12 mouse cellular contexts compared by ENCODE assay signal in the genomic region with DNA sequence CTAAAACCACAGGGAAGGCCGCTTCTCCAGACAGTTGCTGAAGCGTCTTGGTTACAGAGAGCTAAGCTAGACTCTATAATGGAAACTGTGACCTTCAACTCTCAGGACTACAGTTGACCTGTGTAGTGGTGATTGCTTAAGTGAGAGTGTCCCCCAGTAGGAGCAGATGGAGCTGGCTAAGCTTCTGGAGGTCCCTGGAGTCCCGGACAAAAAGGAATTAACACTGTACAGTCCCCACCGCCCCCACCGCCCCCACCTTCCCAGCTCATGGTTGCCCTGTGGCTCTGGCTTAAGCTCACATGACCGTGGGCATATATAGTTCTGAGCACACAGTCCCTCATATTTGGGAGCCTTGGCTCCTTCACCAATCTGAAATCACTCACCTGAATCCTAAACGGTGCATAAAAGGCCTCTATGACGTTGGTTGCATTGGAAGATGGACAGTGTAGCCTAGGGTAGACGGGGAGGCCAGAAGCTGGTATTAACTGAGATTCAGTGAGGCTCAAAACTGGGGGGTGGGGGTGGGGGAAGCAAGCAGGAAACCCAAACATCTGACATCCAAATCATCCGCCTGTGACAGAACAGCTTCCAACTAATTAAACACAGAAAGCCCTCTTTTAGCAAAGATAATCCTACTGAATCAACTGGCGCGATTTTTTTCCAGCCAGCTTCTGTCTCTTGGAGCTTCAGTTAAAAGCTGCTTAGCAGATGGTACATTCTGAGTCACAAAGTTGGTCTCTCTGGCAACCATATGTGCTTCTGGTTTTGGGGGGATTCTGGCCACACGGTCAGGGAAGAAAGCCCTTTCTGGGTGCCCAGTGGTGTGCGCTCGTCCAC. TPM values are rescaled to one million over a fixed set of nuclear protein-coding genes. Genes with fewer than 3 reads are reported as not detected.
DNase-seq lines count a peak whose midpoint lies in the region; ATAC-seq lines count a peak whose summit lies in the region.
"Had no signal": no experiment of that assay in that cellular context is flagged by ENCODE, and none has a peak within 500 bp of the region (broad histone marks: within the 10 kb centered on the region; RNA-seq: fewer than 3 reads in every experiment).

No protein-coding gene starts in this region.

- no peak overlapping the region for H3K4me2 ChIP-seq in hindbrain, embryonic 11.5 days (replicated peaks; ENCODE audit: low read depth, low read length)
- no peak overlapping the region for H3K4me2 ChIP-seq in midbrain, embryonic 14.5 days (ENCODE audit: low read length)
- no peak overlapping the region for H3K4me2 ChIP-seq in stomach, embryonic 16.5 days (ENCODE audit: low read depth, low read length)
- H3K4me2 ChIP-seq: limb, embryonic 12.5 days had no signal

- ATAC-seq in hindbrain, embryonic 11.5 days (ENCODE audit: low FRiP score): no peak
- ATAC-seq in midbrain, embryonic 14.5 days (ENCODE audit: low FRiP score, low TSS enrichment): no peak
- no peak for ATAC-seq in stomach, embryonic 16.5 days (ENCODE audit: insufficient read depth, low FRiP score)
- ATAC-seq: activated CD4-positive, CD25-positive, alpha-beta regulatory T cell, adult 4 months had no signal

- no peak overlapping the region for H3K4me3 ChIP-seq in hindbrain, embryonic 10.5 days
- no peak overlapping the region for H3K4me3 ChIP-seq in hindbrain, embryonic 11.5 days (ENCODE audit: low read depth, low read length)
- H3K4me3 ChIP-seq in midbrain, embryonic 14.5 days (replicated peaks; ENCODE audit: low read depth, low read length): no peak overlapping the region
- H3K4me3 ChIP-seq in stomach, embryonic 16.5 days (replicated peaks; ENCODE audit: low read length): no peak overlapping the region
- H3K4me3 ChIP-seq: limb, embryonic 12.5 days had no signal

- H3K4me1 ChIP-seq in hindbrain, embryonic 10.5 days (replicated peaks): peaks cover 5% of the 10 kb centered on the region; the same call in 1 of the 2 replicates
- no peaks in the 10 kb centered on the region for H3K4me1 ChIP-seq in hindbrain, embryonic 11.5 days (replicated peaks; ENCODE audit: control insufficient read depth, insufficient read depth, low read length)
- H3K4me1 ChIP-seq in midbrain, embryonic 14.5 days (ENCODE audit: control insufficient read depth, insufficient read depth, low read length): 0 out of 2 replicates have a peak, but pooled peaks cover 3% of the 10 kb centered on the region
- 0 out of 2 replicates have a peak, but pooled peaks cover 4% of the 10 kb centered on the region for H3K4me1 ChIP-seq in stomach, embryonic 16.5 days (ENCODE audit: control insufficient read depth, insufficient read depth, low read length)
- H3K4me1 ChIP-seq: limb, embryonic 12.5 days had no signal

- 83% methylated on average over 15 of the region's 15 CpGs for WGBS in hindbrain, embryonic 10.5 days
- 82% methylated on average over 15 of the region's 15 CpGs for whole genome bisulfite sequencing in hindbrain, embryonic 11.5 days
- 45% methylated on average over 15 of the region's 15 CpGs for WGBS in midbrain, embryonic 14.5 days
- 69% methylated on average over 15 of the region's 15 CpGs for WGBS in stomach, embryonic 16.5 days

- H3K27me3 ChIP-seq in hindbrain, embryonic 10.5 days (ENCODE audit: insufficient read depth, poor library complexity, severe bottlenecking): no peaks in the 10 kb centered on the region
- no peaks in the 10 kb centered on the region for H3K27me3 ChIP-seq in hindbrain, embryonic 11.5 days (ENCODE audit: control insufficient read depth, insufficient read depth, low read length)
- H3K27me3 ChIP-seq in midbrain, embryonic 14.5 days (ENCODE audit: control insufficient read depth, insufficient read depth, low read length): no peaks in the 10 kb centered on the region
- no peaks in the 10 kb centered on the region for H3K27me3 ChIP-seq in stomach, embryonic 16.5 days (ENCODE audit: control insufficient read depth, insufficient read depth, low read length)
- H3K27me3 ChIP-seq: limb, embryonic 12.5 days had no signal

- DNase-seq in hindbrain, embryonic 10.5 days (ENCODE audit: low spot score): no peak
- DNase-seq in hindbrain, embryonic 11.5 days (ENCODE audit: low spot score): no peak
- DNase-seq in layer of hippocampus, adult 11-12 months (ENCODE audit: low spot score): peak; percentile 75
- DNase-seq in midbrain, embryonic 14.5 days: peak; percentile 65
- no peak for DNase-seq in spleen, adult 18-20 months
- DNase-seq in T-cell, adult 2 months (ENCODE audit: low spot score): no peak
- DNase-seq in embryo, embryonic 10 days (ENCODE audit: low spot score): no peak
- DNase-seq: gastrocnemius, postnatal 14 days; kidney, adult 11 months had no signal

- no peak overlapping the region for H3K9ac ChIP-seq in hindbrain, embryonic 11.5 days (ENCODE audit: low read depth, low read length)
- no peak overlapping the region for H3K9ac ChIP-seq in midbrain, embryonic 14.5 days (replicated peaks; ENCODE audit: low read length)
- H3K9ac ChIP-seq in stomach, embryonic 16.5 days (ENCODE audit: low read length): no peak overlapping the region
- H3K9ac ChIP-seq: limb, embryonic 12.5 days had no signal

- H3K27ac ChIP-seq in hindbrain, embryonic 10.5 days: peak overlapping the region; percentile 16; the same call in 1 of the 2 replicates
- no peak overlapping the region for H3K27ac ChIP-seq in hindbrain, embryonic 11.5 days (ENCODE audit: low read depth, low read length)
- H3K27ac ChIP-seq in midbrain, embryonic 14.5 days (replicated peaks; ENCODE audit: low read depth, low read length): no peak overlapping the region
- peak overlapping the region; percentile 20; the same call in 1 of the 2 replicates for H3K27ac ChIP-seq in stomach, embryonic 16.5 days (ENCODE audit: low read length)
- H3K27ac ChIP-seq: limb, embryonic 12.5 days had no signal

- H3K36me3 ChIP-seq in hindbrain, embryonic 10.5 days: no peaks in the 10 kb centered on the region
- no peaks in the 10 kb centered on the region for H3K36me3 ChIP-seq in hindbrain, embryonic 11.5 days (ENCODE audit: control insufficient read depth, insufficient read depth, low read length)
- no peaks in the 10 kb centered on the region for H3K36me3 ChIP-seq in midbrain, embryonic 14.5 days (ENCODE audit: control insufficient read depth, insufficient read depth, low read length)
- no peaks in the 10 kb centered on the region for H3K36me3 ChIP-seq in stomach, embryonic 16.5 days (ENCODE audit: control insufficient read depth, insufficient read depth, low read length)
- H3K36me3 ChIP-seq: limb, embryonic 12.5 days had no signal

- 0 out of 2 replicates have a peak, but pooled peaks cover 3% of the 10 kb centered on the region for H3K9me3 ChIP-seq in hindbrain, embryonic 10.5 days
- H3K9me3 ChIP-seq in hindbrain, embryonic 11.5 days (ENCODE audit: control insufficient read depth, low read length): no peaks in the 10 kb centered on the region
- no peaks in the 10 kb centered on the region for H3K9me3 ChIP-seq in midbrain, embryonic 14.5 days (ENCODE audit: control insufficient read depth, low read length)
- H3K9me3 ChIP-seq in stomach, embryonic 16.5 days (replicated peaks; ENCODE audit: control insufficient read depth, low read length): no peaks in the 10 kb centered on the region

RNA-seq across cellular contexts. Expression of gene Galnt15, which starts 26.1 kb away (rescaled TPM):
- 0.13 and 0.17 TPM in 2 replicates for polyA plus RNA-seq in hindbrain, embryonic 10.5 days (2016; fragmentation: Nextera tagmentation; extraction: Ambion mirVana)
- 0.18 and 0.23 TPM in 2 replicates for polyA plus RNA-seq in hindbrain, embryonic 11.5 days (2014; fragmentation: Nextera tagmentation; extraction: Ambion mirVana)
- 0.25 and 0.39 TPM in 2 replicates for polyA plus RNA-seq in midbrain, embryonic 14.5 days (2014; fragmentation: Nextera tagmentation; extraction: Ambion mirVana)
- 0.32 and 0.35 TPM in 2 replicates for polyA plus RNA-seq in stomach, embryonic 16.5 days (2015; fragmentation: Nextera tagmentation; extraction: Ambion mirVana)
- polyA plus RNA-seq: activated CD4-positive, CD25-positive, alpha-beta regulatory T cell, adult 4 months; limb, embryonic 12.5 days had no signal

Comparison
In these comparisons a context has a peak if more than half of its experiments do, and no peak if none do; other contexts are left out.
1. H3K27ac ChIP-seq: peak in hindbrain, embryonic 10.5 days (single experiment) and stomach, embryonic 16.5 days (single experiment); none in hindbrain, embryonic 11.5 days (single experiment) and midbrain, embryonic 14.5 days (single experiment).
2. DNase-seq: peak in layer of hippocampus, adult 11-12 months (single experiment) and midbrain, embryonic 14.5 days (single experiment); none in hindbrain, embryonic 10.5 days (single experiment), hindbrain, embryonic 11.5 days (single experiment), spleen, adult 18-20 months (0 of 2), T-cell, adult 2 months (single experiment) and embryo, embryonic 10 days (single experiment).